Mouse (Mus musculus) kidney, postnatal 0 days (tissue): Measurements from ENCODE around the gene Mzt1. TPM values are rescaled to one million over a fixed set of nuclear protein-coding genes. Genes with fewer than 3 reads are reported as not detected.
A peak's percentile ranks its signal among the peaks of the same experiment; 100 is the strongest.

Experiments
- ATAC-seq: fragments of 200-750 bp; cut with Nextera tagmentation; replicated peaks from 2 replicates; pipeline ENCODE4 v1.8.0; 2017; ENCODE audit warnings: low read depth, moderate number of reproducible peaks, moderate TSS enrichment, moderate library complexity; ENCODE audit not compliant: low FRiP score
- DNase-seq: peaks from one replicate; pipeline ENCODE4 v3.0.0-alpha.2; 2016; ENCODE audit warnings: low spot score
- H3K27ac ChIP-seq: fragments of 300-500 bp; sonication (generic); 2 replicates; pipeline ENCODE4 v1.5.1; 2014; ENCODE audit warnings: mild to moderate bottlenecking
- H3K27me3 ChIP-seq: fragments of 300-500 bp; sonication (generic); 2 replicates; pipeline ENCODE4 v1.6.1; 2014; ENCODE audit warnings: low read length, mixed read lengths; ENCODE audit not compliant: insufficient read depth
- H3K36me3 ChIP-seq: fragments of 300-500 bp; sonication (generic); 2 replicates; pipeline ENCODE4 v1.6.1; 2014; ENCODE audit warnings: low read length, mixed read lengths; ENCODE audit not compliant: insufficient read depth
- H3K4me1 ChIP-seq: fragments of 300-500 bp; sonication (generic); replicated peaks from 2 replicates; pipeline ENCODE4 v1.6.1; 2014; ENCODE audit warnings: antibody characterized with exemption, low read length, mixed read lengths; ENCODE audit not compliant: insufficient read depth
- H3K4me2 ChIP-seq: fragments of 300-500 bp; sonication (generic); 2 replicates; pipeline ENCODE4 v1.6.1; 2014; ENCODE audit warnings: mild to moderate bottlenecking, low read length, moderate library complexity, mixed read lengths
- H3K4me3 ChIP-seq: fragments of 300-500 bp; sonication (generic); replicated peaks from 2 replicates; pipeline ENCODE4 v1.5.1; 2014; ENCODE audit warnings: low read depth, low read length
- H3K9ac ChIP-seq: fragments of 300-500 bp; sonication (generic); 2 replicates; pipeline ENCODE4 v1.6.1; 2014; ENCODE audit warnings: low read depth, low read length
- H3K9me3 ChIP-seq: fragments of 300-500 bp; sonication (generic); replicated peaks from 2 replicates; pipeline ENCODE4 v1.6.1; 2016; ENCODE audit warnings: low read length, inconsistent platforms, mixed read lengths
- CTCF ChIP-seq: IDR thresholded peaks from 2 replicates; pipeline ENCODE4 v1.5.1; 2016; ENCODE audit warnings: antibody characterized with exemption, low read depth, mild to moderate bottlenecking, moderate library complexity
- WGBS: fragments of 180-500 bp; shearing (Covaris S2); extraction: QIAGEN DNeasy Blood & Tissue Kit; methylation state at CpG from one replicate; pipeline ENCODE4 v1.1.7; 2014; 5-methylcytosine and 5-hydroxymethylcytosine counted together
- polyA plus RNA-seq: library from polyadenylated mRNA; unstranded; fragments of >200 nt; fragmentation: Nextera tagmentation; extraction: Ambion mirVana; gene quantifications from 2 replicates; pipeline ENCODE4 v1.2.1, GENCODE M21; 2015

Gene Mzt1
- polyA plus RNA-seq, 1 experiment from 2014 or later = 89.9 TPM

DNA sequence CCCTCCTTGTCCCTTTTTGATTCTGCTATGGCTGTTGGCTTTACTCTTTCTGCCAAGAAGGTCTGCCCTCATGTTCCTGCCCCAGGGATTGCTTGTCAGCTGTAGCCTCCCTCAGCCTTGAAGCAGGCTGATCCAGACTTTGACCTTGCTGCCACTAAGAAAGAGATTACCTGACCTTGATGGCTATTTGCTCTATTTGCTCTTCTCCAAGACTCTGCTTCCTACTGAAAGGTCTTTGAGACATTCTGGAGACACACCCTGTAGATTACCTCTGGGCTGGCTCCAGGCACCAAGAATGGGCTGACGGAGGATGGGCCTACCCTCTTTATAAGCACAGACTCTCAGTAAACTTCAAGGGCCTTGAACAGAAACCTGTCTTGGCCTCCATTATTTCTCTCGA lies 53.5 kb downstream of the Mzt1 start:
- ATAC-seq = no peak
- no peak for TF ChIP-seq CTCF
- H3K27ac ChIP-seq = no peak overlapping the region
- H3K9ac ChIP-seq = no peak overlapping the region
- H3K27me3 ChIP-seq = no peaks in the 10 kb centered on the region
- no peak overlapping the region for H3K4me3 ChIP-seq
- H3K9me3 ChIP-seq = no peaks in the 10 kb centered on the region
- H3K4me1 ChIP-seq = no peaks in the 10 kb centered on the region
- H3K36me3 ChIP-seq = no peaks in the 10 kb centered on the region
- 90% methylated on average over 2 of the region's 2 CpGs for WGBS
- no peak for DNase-seq
- H3K4me2 ChIP-seq = no peak overlapping the region

DNA sequence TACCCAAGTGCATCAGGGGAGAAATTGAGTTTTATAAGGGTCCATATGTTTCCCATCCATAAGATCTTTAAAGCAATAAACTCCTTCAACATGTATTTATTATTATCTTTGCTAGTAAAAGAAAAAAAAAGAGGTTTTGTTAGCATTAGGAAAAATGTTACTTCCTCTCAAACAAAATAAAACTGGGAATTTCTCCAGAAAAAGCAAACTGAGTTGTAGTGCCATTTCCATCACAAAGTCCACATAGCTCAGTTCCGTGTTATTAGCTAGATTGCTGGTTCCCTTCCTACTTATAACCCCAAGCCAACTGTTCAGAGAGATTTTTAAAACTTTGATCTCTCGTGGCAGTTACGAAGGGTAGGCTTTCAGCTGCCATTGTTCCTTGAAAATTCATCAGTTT lies 55.3 kb downstream of the Mzt1 start:
- TF ChIP-seq CTCF = no peak
- DNase-seq (peak; percentile 74), ATAC-seq (no peak)
- Histone ChIP-seq H3K27me3 (no peaks in the 10 kb centered on the region), H3K9me3 (no peaks in the 10 kb centered on the region), H3K4me2 (no peak overlapping the region), H3K27ac (no peak overlapping the region), H3K9ac (no peak overlapping the region), H3K4me1 (no peaks in the 10 kb centered on the region), H3K36me3 (no peaks in the 10 kb centered on the region), H3K4me3 (no peak overlapping the region)
- WGBS = 49% methylated on average over 3 of the region's 3 CpGs

DNA sequence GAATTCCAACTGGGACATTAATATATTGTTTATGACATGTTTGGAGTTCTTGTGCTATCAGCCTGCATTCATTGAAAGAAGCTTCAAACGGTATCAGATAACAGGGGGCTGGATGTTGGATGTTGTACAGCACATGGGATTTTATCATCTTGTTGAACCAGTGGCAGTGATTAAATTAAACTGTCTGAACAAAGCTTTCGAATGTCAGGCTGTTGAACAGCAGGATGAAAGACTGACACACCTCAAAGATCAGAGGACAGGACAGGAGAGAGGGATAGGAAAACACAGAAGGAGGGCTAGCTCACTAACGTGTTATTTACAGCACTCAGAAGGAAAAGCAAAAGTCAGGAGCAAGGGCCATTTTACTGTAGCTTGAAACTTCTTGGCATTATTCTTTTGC lies 56.1 kb downstream of the Mzt1 start:
- no peak for TF ChIP-seq CTCF
- WGBS = 9% methylated on average over 3 of the region's 3 CpGs
- no peaks in the 10 kb centered on the region for H3K9me3 ChIP-seq
- no peaks in the 10 kb centered on the region for H3K27me3 ChIP-seq
- H3K27ac ChIP-seq = no peak overlapping the region
- no peak overlapping the region for H3K9ac ChIP-seq
- ATAC-seq = no peak
- DNase-seq = peak; percentile 53
- H3K4me2 ChIP-seq = no peak overlapping the region
- no peak overlapping the region for H3K4me3 ChIP-seq
- H3K36me3 ChIP-seq = no peaks in the 10 kb centered on the region
- no peaks in the 10 kb centered on the region for H3K4me1 ChIP-seq

Other genes with a start within 250 kb of the Mzt1 start
- gene Rpl36a-ps1, start 51.8 kb downstream of the Mzt1 start, polyA plus RNA-seq = 4.4 and 4.8 TPM in 2 replicates
- 26.4 and 28.8 TPM in 2 replicates for gene Bora, start 88 bp upstream of the Mzt1 start, polyA plus RNA-seq
- gene Pibf1, start 53.3 kb upstream of the Mzt1 start, polyA plus RNA-seq = 12.7 and 15.1 TPM in 2 replicates
- gene Dis3, start 53.6 kb upstream of the Mzt1 start, polyA plus RNA-seq = 18.6 and 20.2 TPM in 2 replicates